9 mouse cellular contexts compared by ENCODE assay signal in the genomic region with DNA sequence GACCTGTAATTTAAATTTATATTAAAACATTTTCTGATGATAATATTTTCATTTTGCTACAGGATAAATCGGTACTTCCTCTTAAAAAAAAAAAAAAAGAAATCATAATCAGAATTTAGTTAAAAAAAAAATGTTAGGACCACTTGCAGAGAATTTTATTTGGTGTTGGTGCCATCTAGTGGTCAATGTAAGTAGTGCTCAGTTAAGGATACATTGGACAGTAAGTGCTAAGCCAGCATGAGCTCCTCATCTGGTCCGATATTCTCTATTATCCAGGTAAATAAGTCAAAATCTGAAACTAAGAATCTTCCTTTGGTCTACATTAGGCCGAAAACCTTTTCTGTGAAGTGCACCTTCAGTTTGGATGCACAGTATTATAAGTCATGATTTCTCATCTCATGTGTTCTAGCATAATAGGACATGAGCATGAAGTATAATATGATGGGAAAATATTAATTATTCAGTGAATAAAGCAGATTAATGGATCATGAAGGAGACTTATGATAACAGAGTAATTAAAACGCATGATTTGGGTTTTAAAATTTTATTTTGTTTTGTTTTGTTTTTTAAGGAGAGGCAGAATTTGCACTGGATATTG. TPM values are rescaled to one million over a fixed set of nuclear protein-coding genes. Genes with fewer than 3 reads are reported as not detected.
DNase-seq lines count a peak whose midpoint lies in the region; TF ChIP-seq lines count a peak whose summit lies in the region.
"Had no signal": no experiment of that assay in that cellular context is flagged by ENCODE, and none has a peak within 500 bp of the region (broad histone marks: within the 10 kb centered on the region; RNA-seq: fewer than 3 reads in every experiment).

No protein-coding gene starts in this region.

- H3K9ac ChIP-seq in ES-E14 (ENCODE audit: insufficient read depth, low read depth, low read length, poor library complexity, severe bottlenecking), result no peak overlapping the region

- in situ Hi-C loops in ES-E14 (cut with MboI; ENCODE audit: low sequenced_read_pairs in 2 of 2, unreplicated experiment in 2 of 2), result loop anchor here (10.0 to 25.0 kb wide), 2 partner anchors 223 to 636 kb away; partner anchors contain the start of gene Tcaf2 (in 1 of the 2)

- no peak overlapping the region for H3K4me3 ChIP-seq in ES-E14 (ENCODE audit: insufficient read depth in 1 of 2, low read depth in 1 of 2, low read length in 2 of 2, poor library complexity in 1 of 2, severe bottlenecking in 1 of 2)
- H3K4me3 ChIP-seq: megakaryocyte, embryonic 14.5 days had no signal

- no peaks in the 10 kb centered on the region for H3K9me3 ChIP-seq in ES-E14 (ENCODE audit: control insufficient read depth, insufficient read depth, low read depth, low read length)
- H3K9me3 ChIP-seq: megakaryocyte, embryonic 14.5 days had no signal

- DNase-seq in kidney, adult 9 months, result peak; percentile 64
- no peak for DNase-seq in kidney, adult 18-20 months
- DNase-seq in ES-E14 (ENCODE audit: low read depth, low spot score), result peak; percentile 50
- peak; percentile 48 for DNase-seq in c-Kit-positive CD71-positive TER-119-positive erythroid progenitor cells, embryonic 14.5 days (ENCODE audit: low spot score)
- DNase-seq in forelimb bud, embryonic 11.5 days (ENCODE audit: low read depth, low spot score), result peak; percentile 73
- DNase-seq in left cerebral cortex, postnatal 14 days (ENCODE audit: low spot score in 2 of 2), result peak; percentile 84 to 85
- DNase-seq in retina, postnatal 7 days (ENCODE audit: low read depth, low spot score), result peak; percentile 53
- DNase-seq in testis, postnatal 10 days (ENCODE audit: low spot score), result no peak

- no peak overlapping the region for H3K27ac ChIP-seq in ES-E14 (ENCODE audit: insufficient read depth, low read depth, low read length, poor library complexity, severe bottlenecking)

- H3K4me1 ChIP-seq in ES-E14 (ENCODE audit: control insufficient read depth in 2 of 2, insufficient read depth in 2 of 2, low read length in 2 of 2, poor library complexity in 1 of 2), result no peaks in the 10 kb centered on the region
- H3K4me1 ChIP-seq: megakaryocyte, embryonic 14.5 days had no signal

- no peaks in the 10 kb centered on the region for H3K36me3 ChIP-seq in ES-E14 (ENCODE audit: control insufficient read depth, insufficient read depth, low read length, poor library complexity, severe bottlenecking)

- intact Hi-C loops in left cerebral cortex, postnatal 14 days (cut with DNase I), result loop anchor here (10.0 kb wide), 1 partner anchor 246 kb away; no protein-coding TSS in a partner anchor

TF ChIP-seq in ES-E14, 5 proteins besides CTCF, POLR2A, EP300 and RAD21:
- TF ChIP-seq CHD2 (IDR thresholded peaks at IDR 0.05; ENCODE audit: low read depth, low read length), result no peak
- peak; percentile 68; the same call in 1 of the 2 replicates for TF ChIP-seq ZNF384 (IDR thresholded peaks at IDR 0.05; ENCODE audit: low read depth, low read length)
- TF ChIP-seq MAFK (IDR thresholded peaks at IDR 0.05; ENCODE audit: insufficient read depth, low read depth, low read length), result no peak
- 0 out of 2 replicates have a peak, but pooled peaks have one; percentile 60 for TF ChIP-seq ZC3H11A (IDR thresholded peaks at IDR 0.05; ENCODE audit: borderline replicate concordance, low read depth, low read length)

RNA-seq across cellular contexts. Expression of gene Olfr449, which starts 26.1 kb away (rescaled TPM):
- not detected in 2 replicates for total RNA-seq in ES-E14 (2012; rRNA removed)
- total RNA-seq in left cerebral cortex, postnatal 14 days (2021), result not detected

RNA-seq across cellular contexts. Expression of gene Olfr448, which starts 29.9 kb away (rescaled TPM):
- not detected in 2 replicates for total RNA-seq in ES-E14 (2012; rRNA removed)
- not detected for total RNA-seq in left cerebral cortex, postnatal 14 days (2021)

RNA-seq across cellular contexts. Expression of gene Olfr447, which starts 48.4 kb away (rescaled TPM):
- total RNA-seq in ES-E14 (2012; rRNA removed), result not detected in 2 replicates
- total RNA-seq in left cerebral cortex, postnatal 14 days (2021), result not detected

RNA-seq across cellular contexts. Expression of gene Olfr450, which starts 48.6 kb away (rescaled TPM):
- total RNA-seq in ES-E14 (2012; rRNA removed), result not detected in 2 replicates
- total RNA-seq in left cerebral cortex, postnatal 14 days (2021), result not detected

Comparison
In these comparisons a context has a peak if more than half of its experiments do, and no peak if none do; other contexts are left out.
1. DNase-seq: peak in kidney, adult 9 months (single experiment), ES-E14 (single experiment), c-Kit-positive CD71-positive TER-119-positive erythroid progenitor cells, embryonic 14.5 days (single experiment), forelimb bud, embryonic 11.5 days (single experiment), left cerebral cortex, postnatal 14 days (2 of 2) and retina, postnatal 7 days (single experiment); none in kidney, adult 18-20 months (single experiment) and testis, postnatal 10 days (single experiment).